Mouse (Mus musculus) 3T3-L1 (cell line): Measurements from ENCODE around the gene Cd160.

Experiments used
- DNase-seq: peaks from one replicate; pipeline ENCODE4 v3.0.0-alpha.2; 2015; ENCODE audit warnings: low read depth, low spot score

Gene Cd160

DNA sequence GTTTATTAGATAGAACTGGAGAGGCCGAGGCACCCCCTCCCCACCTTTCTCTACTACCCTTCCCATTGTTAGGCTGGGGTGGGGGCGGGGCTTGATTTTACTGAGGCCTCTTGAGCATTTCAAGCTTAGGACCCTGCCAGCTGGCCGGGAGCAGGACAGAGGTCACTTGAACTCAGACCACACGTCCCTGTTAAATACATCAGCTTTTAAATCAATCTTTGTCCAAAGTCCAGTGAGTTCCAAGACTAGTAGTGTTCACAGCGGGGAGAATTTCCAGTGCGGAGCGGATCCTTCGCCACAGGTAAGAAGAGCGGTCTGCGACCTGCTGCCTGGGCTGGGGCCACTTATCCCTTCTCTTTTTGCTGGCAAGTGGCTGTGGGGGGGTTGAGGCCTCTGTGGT, 705 bp upstream of the Cd160 start:
- no peak for DNase-seq

DNA sequence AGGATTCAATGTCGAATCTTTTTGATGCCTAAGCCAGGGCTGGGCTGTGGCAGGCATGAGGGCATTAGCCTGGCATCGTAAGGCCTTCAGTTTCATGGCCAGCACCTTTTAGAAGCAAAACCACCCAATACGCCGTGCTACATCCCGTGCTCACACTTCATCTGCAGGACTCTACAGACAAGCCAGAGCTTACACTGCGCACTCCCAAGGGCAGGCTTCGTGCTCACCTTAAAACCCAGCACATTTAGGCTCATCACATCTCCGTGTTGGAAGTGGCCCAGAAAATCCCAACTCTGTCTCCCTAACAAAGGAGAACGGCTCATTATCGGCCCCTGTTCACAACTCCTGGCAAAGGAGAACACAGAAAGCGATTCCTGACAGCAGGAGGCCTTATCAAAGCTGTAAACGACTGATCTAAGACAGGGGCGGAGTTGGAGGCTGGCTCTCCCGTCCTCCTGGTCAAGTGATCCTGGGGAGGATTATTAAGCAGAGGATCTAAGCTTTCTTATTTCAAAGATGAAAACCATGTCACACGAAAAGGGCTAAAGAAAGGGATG, 765 bp downstream of the Cd160 start:
- DNase-seq: no peak

GRCm38 (mm10) chr3:96825261-96825660, 3.9 kb downstream of the Cd160 start:
- no peak for DNase-seq

DNA sequence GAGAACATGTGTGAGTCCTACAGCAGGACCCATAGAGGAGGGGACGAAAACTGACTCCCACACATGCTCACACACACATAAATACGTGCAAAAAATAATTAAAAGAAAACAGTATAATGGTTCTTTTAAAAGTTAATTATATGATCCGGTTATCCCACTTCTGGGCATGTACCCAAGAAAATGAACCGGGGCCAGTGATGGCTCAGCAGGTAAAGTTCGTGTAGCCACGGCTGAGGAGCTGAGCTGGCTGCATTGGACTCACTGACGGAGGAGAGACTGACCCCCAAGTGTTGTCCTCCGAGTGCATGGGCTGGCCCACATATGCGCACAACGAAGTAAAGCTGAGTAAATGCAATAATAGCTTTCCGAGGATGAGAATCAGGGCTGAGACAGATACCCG, 4.5 kb downstream of the Cd160 start:
- no peak for DNase-seq

GRCm38 (mm10) chr3:96823701-96824100, 5.5 kb downstream of the Cd160 start:
- no peak for DNase-seq

GRCm38 (mm10) chr3:96821581-96821980, 7.6 kb downstream of the Cd160 start:
- no peak for DNase-seq

DNA sequence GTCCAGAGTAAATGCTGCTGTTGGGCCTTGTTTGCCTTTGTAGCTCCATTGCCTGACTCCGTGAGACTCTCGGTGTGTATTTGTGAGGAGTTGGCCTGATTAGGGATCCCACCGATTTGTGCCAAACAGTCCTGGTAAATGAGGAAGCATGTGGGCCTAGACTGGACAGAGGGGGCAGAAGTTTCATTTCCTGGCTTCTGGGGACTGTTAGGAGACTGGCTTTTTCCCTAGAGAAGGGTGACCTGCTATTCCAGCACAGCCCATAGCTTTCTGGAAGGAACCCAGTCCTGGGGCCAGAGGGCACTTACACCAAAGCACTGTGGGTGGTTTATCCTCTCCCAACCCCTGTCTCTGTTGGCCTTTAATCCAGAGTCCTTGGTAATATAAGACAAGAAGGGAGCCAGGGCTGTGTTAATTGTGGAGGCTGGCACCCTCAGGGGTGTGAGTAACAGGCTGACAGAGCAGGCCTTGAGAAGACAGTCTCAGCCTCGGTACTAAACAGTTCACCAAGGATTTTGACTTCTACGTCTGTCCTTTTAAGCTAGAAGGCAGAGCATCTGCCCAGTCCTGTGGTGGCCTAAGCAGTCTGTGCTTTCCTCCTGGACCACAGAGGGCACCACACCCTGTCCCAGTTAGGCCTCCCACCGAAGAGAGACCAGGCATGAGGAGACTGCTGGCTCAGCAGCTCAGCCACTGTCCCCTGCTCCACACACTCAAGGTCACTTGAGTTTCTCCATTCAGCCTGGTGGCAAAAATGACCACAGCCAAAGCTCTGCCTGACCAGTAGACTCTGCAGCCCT, 8.8 kb downstream of the Cd160 start:
- DNase-seq: no peak

- no peak for DNase-seq
Measured at GRCm38 (mm10) chr3:96814342-96814741, 14.8 kb downstream of the Cd160 start.

- DNase-seq: peak; percentile 86
Measured at GRCm38 (mm10) chr3:96813591-96814244, 15.4 kb downstream of the Cd160 start.

GRCm38 (mm10) chr3:96813106-96813505, 16.0 kb downstream of the Cd160 start:
- peak; percentile 49 for DNase-seq

GRCm38 (mm10) chr3:96812395-96813091, 16.6 kb downstream of the Cd160 start:
- peak; percentile 37 for DNase-seq

- no peak for DNase-seq
Measured at GRCm38 (mm10) chr3:96811232-96811631, 17.9 kb downstream of the Cd160 start.

DNA sequence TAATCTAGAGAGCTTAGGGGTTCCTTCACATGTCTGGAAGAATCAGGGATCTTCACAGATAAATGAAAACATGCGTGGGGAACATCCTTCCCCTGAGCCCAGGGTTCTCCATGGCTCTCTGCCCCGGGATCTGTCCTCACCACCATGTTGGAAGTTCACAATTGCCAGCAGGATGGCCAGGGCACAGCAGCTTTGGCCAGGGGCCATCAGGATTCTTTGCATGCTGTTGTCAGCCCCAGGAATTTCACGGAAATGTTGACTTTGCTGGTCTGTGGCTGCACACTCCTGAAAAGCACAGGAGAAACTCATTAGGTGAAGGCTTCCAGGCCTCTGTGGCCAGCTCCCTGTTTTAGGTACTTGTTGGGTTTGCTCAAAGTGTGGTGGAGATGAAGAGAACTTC, 20.5 kb downstream of the Cd160 start:
- peak; percentile 53 for DNase-seq

- DNase-seq: no peak
Measured at GRCm38 (mm10) chr3:96808136-96808535, 21.0 kb downstream of the Cd160 start.

DNA sequence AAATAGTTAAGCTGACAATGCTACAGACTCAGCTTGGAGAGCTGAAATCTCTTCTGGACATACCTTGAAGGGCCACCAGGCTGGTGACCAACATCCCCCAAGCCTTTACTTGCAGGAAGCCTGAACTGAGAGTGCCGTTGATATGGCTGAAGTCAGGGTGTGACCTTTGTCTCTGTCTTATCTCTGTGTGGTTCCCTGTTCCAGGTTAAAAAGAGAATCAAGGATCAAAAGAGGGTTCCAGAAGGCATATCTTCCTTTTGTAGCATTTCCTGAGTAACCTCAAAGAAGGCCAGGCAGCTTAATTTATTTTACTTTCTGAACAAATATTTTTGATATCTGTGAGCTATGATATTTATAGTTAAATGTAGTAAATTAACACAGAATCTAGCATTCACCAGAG, 26.9 kb downstream of the Cd160 start:
- no peak for DNase-seq

- no peak for DNase-seq
Measured at GRCm38 (mm10) chr3:96800254-96800653, 28.9 kb downstream of the Cd160 start.

GRCm38 (mm10) chr3:96788506-96788905, 40.6 kb downstream of the Cd160 start:
- DNase-seq: no peak

- DNase-seq: peak; percentile 44
Measured at GRCm38 (mm10) chr3:96787784-96788183, 41.4 kb downstream of the Cd160 start.

DNA sequence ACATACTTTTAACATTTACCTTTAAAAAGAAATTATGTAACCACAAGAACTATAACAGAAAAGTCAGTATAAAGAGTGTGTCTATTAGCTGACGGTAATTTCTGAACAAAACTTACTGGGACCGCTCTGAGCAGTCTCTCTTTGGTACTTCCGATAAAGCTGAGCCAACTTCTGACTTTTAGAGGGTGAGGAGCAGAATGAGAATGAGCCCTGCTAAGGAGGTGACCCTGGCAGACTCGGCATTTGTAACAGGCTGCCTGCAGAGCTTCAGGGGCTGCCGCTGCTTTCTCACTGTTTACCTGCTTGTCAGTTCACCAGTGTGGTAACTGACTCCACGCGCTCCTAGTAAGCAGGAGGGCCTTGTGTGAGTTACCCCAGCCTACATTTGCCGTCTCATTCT, 46.9 kb downstream of the Cd160 start:
- no peak for DNase-seq

DNA sequence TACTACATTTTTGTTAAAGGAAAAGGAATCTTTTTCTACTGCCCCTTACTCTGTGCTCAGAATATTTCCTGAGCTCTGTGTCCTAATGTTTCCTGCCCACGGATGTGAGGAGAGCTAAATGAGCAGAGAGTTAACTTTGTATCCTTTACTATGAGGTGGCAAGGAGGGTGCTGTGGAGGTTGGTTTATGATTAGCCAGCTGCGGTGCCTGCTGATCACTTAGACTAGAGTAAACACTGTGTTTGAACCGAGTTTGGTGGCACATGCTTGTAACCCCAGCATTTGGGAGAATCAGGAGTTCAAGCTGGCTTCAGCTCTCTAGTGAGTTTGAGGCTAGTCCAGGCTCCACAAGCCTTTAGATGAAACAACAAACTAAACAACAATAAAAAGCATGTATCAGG, 52.0 kb downstream of the Cd160 start:
- no peak for DNase-seq

DNA sequence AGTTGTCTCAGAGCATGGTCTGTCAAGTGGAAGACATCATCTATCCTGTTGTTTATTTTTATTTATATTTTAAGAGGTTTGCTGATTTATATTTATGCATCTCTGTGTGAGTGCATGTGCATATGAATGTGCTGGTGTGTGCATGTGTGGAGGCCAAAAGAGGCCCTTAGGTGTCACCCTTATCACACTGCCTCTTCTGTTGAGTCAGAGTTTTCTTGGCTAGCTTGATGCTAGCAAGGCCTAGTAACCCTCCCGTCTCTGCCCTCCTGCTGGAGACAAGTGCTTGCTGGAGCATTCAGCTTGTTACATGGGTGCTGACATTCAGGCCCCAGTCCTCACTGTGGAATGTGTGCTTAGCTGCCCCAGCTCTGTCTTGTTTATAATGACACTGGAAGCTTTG, 56.2 kb downstream of the Cd160 start:
- peak; percentile 52 for DNase-seq

- no peak for DNase-seq
Measured at GRCm38 (mm10) chr3:96769971-96770370, 59.2 kb downstream of the Cd160 start.
